Mouse (Mus musculus) adrenal gland (tissue): ENCODE results near the gene Mcur1.

Experiments
- intact Hi-C: fragments of 180-260 bp; cut with DNase I; formaldehyde crosslinking; loops from one replicate; pipeline ENCODE4 v1.15.1; 2025

Mcur1 gene

DNA sequence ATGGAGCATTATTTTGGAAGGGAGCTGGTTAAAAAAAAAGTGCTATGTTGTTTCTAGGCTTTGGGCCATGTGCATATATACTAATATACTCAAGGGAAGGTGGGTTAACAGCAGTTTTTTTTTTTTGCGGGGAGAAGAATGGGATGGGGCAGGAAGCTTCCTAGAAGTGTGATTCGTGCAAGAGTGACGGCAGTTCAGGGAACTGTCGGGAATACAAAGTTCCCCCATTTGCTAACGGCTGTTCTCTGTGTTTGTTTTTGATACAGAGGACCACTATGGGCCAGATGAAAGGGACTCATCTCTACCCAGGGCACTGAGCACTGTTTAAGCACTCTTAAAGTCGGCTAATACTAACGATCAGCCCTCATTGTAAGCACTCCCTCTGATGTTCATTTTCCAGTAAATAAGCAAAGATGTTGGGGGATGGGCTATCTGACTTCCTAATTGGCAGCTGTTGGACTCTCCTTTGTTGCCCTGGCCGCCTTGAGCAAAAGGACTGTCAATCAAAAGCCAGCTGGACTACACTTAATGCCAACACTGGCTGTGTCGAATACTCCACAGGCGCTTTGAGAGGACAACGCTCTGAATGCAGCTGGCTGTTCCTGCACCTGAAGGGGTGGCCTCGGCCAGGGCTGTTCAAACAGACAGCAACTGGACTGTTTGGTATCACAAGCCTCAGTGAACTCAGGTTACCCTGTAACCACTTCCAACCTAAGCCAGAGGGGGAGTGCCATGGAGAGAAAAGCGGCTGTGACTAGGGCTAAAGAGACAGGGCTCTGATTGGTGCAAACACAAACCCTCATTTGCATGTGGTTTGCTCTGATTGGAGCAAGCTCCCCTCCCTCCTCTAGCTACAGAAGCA is 28.9 kb downstream of the Mcur1 start:
- intact Hi-C loops, result no loop called here

- intact Hi-C loops, result no loop called here
These were observed 29.7 kb downstream of the Mcur1 start for GRCm38 (mm10) chr13:43530129-43530831.

GRCm38 (mm10) chr13:43526289-43526688 is 33.7 kb downstream of the Mcur1 start:
- intact Hi-C loops, result no loop called here

GRCm38 (mm10) chr13:43525363-43526134 is 34.4 kb downstream of the Mcur1 start:
- intact Hi-C loops, result no loop called here

GRCm38 (mm10) chr13:43524491-43525362 is 35.3 kb downstream of the Mcur1 start:
- intact Hi-C loops, result no loop called here

DNA sequence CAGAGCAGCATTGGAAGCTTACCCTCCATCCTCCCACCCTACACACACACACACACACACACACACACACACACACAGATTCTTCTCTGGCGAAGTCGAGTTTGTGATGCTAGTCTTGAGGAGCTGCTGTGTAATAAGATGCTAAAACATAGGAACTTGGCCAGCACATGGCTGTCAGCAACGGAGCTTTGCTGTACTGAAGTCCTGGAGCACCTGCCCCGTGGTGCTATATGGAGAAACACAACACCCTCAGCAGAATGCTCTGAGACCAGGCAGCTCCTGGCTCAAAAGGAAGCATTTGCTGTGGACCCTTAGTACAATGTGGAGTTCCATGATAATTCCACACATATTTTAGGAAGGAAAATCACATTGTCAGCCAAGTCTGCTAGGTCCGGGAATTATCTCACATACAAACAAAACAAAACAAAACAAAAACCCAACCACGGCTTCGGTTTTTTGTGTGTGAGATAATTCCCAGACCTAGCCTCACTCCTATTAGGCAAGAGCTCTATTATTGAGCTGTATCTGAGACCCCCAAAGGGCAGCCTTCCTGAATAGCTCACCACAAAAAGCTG is 36.0 kb downstream of the Mcur1 start:
- intact Hi-C loops, result no loop called here

DNA sequence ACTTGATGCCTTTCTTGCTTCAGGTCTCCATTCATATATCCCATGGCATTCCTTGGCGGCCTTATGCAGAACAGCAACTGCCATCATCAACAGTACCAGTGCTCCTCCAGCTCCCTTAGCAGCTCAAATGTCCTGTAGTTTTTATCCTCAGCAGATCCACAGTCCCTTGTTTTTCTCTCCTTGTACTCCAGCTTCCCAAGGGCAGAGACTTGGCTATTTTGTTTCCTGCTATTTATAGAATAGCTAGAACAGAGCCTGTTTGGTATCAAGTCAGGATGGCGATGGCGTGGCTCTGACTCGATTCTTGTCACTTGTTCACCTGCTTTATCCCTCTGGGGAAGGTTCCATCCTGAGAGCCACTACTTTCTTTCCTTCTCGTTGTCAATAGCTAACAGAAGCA is 38.1 kb downstream of the Mcur1 start:
- intact Hi-C loops, result no loop called here

DNA sequence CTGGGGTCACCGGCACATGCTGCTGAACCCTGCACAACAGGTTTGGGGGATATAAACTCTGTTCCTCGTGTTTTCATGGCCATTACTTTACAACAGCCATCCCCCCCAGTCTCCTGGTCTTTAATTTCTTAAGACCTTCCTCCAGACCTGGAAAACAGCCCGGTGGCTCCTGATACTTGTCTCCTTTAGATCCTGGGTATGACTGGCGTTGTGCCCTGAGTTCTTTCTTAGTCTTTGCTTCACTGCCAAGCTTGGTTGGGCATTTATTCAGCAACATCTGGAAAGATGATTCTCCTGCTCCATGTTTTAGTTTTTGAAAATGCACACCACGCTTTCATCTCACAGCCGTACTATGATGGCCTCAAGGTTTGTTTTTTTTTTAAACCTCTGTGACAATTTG is 40.7 kb downstream of the Mcur1 start:
- intact Hi-C loops, result no loop called here

- intact Hi-C loops, result no loop called here
These were observed 42.6 kb downstream of the Mcur1 start for GRCm38 (mm10) chr13:43517371-43517770.

- intact Hi-C loops, result no loop called here
These were observed 43.1 kb downstream of the Mcur1 start for GRCm38 (mm10) chr13:43516931-43517330.

DNA sequence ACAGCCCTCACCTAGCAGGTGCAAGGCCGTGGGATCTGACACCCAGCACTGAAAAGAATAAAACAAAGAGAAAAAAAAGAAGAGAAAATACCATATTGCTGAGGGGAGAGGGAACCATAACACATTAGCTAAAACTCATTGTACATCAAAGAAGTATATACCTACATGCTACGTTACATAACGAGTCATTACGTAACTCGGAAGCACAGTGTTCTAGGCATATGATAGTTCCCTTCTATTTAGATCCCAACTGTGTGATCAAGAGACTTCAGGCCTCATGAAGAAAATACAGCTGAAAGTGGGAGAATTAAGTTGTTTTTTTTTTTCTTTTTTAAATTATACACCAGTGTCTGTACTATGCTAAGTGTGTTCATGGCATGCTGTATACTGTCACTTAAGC is 43.9 kb downstream of the Mcur1 start:
- intact Hi-C loops, result no loop called here

DNA sequence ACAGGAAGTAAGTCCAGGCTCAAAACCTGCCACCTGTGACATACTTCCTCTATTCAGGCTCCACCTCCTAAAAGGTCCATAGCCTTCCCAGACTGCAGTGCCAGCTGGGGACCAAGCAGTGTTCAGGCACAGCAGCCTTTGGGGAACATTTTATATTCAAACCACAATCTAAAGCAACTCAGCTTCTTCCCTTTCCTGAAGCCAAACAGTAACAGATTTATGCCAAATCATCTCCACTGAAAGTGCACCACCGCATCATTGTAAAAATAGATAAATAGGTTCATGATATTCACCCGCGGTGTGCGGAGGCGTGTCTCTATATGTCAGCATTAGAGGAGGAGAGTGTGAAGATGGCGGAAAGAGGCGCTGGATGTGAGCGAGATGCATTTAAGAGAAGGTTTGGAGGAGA is 45.0 kb downstream of the Mcur1 start:
- intact Hi-C loops, result no loop called here

DNA sequence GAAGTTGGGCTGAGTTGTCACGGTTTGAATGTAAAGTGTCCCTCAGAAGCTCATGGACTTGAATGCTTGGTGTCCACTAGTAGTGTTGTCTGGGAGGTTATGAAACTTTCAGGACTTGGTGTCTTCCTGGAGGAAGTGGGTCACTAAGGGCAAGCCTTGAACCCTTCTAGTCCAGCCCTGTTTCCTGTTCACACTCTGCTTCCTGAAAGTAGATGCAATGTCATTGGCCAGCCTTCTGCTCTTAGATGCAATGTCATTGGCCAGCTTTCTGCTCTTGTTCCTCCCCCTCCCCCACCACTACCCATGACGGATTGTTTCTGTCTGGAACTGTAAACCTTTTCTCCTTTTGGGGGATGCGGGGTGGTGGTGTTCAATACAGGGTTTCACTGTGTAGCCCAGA is 47.3 kb downstream of the Mcur1 start:
- intact Hi-C loops, result no loop called here

DNA sequence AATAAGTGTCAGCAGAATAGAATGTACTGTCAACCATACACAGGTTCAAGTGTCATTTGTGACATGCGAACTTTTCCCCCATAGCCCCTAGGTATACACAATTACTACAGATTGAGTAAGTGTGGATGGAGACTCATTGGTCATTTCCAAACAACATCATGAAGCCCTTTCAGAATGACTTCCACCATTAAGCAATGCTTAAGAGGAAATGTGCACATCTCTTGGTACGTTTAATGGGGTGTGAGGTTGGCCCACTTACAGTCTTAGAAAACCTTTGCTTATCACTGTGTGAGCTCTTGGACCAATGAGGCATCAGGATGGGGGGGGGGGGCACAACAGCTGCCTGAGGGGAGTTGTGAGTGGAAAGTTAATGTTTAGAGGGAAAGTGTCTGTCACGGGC is 54.2 kb downstream of the Mcur1 start:
- intact Hi-C loops, result no loop called here

DNA sequence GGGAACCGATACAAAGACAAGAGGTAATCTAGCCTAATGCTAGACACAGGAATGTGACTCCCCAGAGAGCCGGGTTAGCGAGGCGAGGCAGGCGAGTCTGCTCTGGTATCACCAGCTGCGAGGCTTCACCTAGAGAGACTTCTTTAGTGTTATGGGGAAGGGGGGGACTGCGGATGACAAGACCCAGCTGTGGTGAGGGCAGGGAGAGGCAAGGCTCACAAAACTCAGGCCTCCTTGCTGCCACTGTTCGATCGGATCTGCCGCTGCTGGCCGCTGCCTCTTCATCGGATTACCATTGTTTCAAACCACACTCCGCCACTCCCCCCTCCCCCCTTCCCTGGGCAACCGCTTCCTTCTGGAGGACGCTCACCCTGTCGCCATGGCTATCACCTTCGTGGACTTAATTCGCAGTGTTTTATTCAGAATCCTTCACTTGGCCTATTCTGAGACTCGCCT is 56.6 kb downstream of the Mcur1 start:
- intact Hi-C loops, result no loop called here

- intact Hi-C loops, result no loop called here
These were observed 58.4 kb downstream of the Mcur1 start for GRCm38 (mm10) chr13:43501601-43502000.

DNA sequence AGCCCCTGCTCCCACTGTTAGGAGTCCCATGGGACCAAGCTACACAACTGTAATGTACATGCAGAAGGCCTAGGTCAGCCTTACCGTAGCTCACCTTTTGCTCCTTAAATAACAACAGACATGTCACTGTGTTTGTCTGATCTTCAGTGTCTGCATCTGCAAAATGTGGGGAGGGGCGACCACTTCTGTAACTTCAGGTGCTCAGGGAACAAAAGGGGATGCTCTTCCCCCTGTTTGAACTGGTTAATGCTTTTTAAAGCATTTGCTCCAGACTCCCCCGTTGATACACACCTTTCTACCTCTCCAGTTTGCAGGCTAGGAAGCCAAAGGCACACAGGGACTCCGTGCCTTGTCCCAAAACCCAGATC is 59.5 kb downstream of the Mcur1 start:
- intact Hi-C loops, result no loop called here

- intact Hi-C loops, result no loop called here
These were observed 60.1 kb downstream of the Mcur1 start for GRCm38 (mm10) chr13:43499731-43500482.

GRCm38 (mm10) chr13:43498849-43499248 is 61.1 kb downstream of the Mcur1 start:
- intact Hi-C loops, result no loop called here

DNA sequence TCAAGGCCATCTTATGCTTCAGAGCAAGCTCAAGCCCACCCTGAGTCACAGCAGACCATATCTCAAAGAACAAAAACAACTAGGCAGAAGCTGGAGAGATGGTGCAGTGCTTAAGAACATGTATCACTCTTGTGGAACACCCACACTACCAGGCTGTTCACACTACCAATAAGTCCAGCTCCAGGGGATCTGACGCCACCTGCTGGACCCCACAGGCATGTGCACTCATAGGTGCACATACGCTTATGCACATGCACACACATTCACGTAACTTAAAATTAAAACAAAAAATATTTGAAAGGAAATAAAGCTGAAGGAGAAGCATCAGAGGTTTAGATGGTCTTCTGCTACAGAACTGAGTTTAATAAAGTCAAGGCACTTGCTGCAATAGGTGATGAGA is 62.2 kb downstream of the Mcur1 start:
- intact Hi-C loops, result no loop called here
